Mouse (Mus musculus) heart, adult 18-20 months (tissue): Measurements from ENCODE around the gene Ankrd60. TPM values are rescaled to one million over a fixed set of nuclear protein-coding genes. Genes with fewer than 3 reads are reported as not detected.
A peak's percentile ranks its signal among the peaks of the same experiment; 100 is the strongest.

Experiments
- DNase-seq, 2 experiments: peaks; one replicate each; pipeline ENCODE4 v3.0.0; 2021 to 2022; ENCODE audit warnings: mixed read lengths in 1 of 2
- long read RNA-seq, 2 experiments: library from polyadenylated mRNA; stranded (forward); transcript quantifications; one replicate each; pipeline ENCODE4 v2.0.0; 2021
- total RNA-seq, 2 experiments: library from RNA; stranded (reverse); gene quantifications; 2 replicates each; pipeline ENCODE4 v1.2.3; 2021

Ankrd60 gene
- total RNA-seq = not detected
- long read RNA-seq, experiment 1 = 0 reads
- long read RNA-seq, experiment 2 = 0 reads

DNA sequence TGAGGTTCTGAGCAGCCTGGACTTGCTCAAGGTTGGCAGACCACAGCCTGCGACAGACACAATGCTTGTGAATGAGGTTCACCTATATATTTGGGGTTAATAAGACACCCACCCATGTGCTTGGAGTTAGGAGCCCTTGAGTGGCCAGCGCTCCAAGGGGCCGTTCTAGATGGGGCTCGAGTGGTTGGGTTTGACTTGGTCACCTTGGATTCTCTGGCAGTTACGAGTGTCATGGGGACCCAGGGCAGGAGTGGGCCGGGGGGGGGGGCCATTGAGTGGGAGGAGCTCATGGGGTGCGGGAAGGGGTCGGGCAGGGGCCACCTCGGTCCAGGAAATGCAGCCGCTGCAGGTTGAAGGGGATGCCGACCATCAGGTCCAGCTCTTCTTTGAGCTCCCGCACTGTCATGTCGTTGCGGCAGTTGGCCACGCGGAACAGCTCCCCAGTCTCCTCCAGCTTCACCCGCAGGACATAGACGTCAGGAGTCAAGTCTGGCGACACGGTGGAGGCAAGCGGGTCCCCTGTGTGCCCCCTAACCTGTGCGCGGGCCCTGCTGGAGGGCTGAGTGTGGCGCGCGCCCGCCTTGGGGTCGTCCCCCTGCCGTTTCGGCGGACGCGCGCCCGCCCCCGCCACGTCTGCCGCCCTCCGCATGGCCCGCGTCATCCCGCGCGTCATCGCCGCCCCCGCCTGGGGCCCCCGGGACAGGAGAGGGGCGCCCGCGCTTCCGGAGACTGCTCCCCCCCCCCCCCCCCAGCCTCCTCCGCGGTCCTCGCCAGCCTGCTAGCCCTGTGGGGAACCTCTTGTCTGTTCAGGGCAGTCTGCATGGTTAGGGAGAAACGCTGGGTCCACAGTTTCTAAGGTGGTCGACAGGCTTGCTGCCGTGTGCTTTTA is at the start of gene Ankrd60:
Gene Ankrd60 (minus strand): TSS at position 697 of the 889 bp plus-strand sequence.
- DNase-seq = no peak

DNA sequence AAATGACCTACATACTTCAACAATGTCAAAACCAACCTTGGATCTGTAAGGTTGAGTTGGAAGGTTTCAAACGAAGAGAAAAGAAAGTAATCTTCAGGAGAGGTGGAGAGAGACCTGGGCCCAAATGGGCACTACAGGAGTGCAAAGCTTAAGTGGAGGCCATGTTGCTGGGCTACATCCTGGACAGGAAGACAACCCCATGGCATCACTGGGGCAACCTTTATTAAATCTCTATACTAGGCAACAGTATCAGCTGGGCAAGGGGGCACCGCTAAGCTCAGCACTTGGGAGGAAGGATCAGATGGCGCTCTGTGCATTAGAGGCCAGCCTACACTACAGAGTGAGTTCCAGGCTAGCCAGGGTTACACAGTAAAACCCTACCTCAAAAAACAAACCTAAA is 47.6 kb upstream of the Ankrd60 start:
- no peak for DNase-seq

DNA sequence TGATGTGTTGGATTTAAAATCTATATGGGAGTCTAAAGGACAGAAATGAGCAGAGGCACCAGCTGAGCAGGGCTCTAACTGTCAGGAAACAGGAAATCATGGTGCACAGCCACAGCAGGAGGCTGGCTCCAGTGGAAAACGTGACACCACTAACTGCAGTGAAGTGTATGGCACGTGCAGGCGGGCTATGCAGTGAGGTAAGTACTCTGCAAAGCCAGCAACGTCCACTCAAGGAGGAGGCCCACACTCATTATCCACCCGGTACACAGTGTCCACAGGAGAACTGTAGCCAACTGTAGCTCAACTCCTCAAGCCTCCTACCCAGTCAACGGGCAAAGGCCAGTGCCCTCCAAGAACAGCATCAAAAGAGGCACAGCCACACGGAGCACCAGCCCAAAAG is 46.5 kb upstream of the Ankrd60 start:
- no peak for DNase-seq

DNA sequence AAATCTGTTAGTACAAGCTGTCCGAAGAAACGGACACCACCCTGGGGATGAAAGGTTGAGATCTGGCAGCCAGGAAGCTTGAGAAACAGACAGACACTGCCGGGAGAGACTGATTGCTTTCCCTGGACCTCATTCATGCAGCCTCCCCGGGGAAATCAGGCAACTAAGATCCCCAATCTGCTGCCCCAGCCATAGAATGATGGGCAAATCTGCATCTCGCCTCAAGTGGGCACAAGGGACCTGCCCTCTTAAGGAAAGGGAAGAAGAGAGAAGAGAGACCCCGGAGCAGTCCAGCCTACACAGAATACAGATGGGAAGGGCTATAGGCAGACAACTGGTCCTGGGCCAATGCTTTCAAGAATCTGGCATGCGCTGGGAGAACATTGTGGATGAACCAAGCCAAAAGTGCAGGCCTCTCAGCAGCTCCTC is 44.0 kb upstream of the Ankrd60 start:
- peak; percentile 72 to 80 for DNase-seq

DNA sequence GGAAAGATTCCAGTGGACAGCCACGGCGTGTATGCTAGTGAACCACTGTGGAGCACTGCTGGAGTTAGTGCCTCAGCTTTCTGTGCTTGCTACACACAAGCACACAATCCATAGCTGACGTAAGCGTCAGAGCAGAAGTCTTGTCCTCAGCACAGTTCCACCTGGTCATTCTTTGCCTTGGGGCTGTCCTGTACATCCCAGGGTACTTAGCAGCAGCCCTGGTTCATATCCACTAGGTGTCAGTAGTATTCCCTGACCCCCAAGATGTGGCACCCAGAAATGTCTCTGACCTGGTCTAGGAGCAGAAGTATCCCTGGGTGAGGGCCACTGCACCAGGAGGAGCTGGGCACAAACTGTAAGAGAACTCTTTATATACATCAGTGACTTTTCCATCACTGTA is 42.5 kb upstream of the Ankrd60 start:
- DNase-seq = no peak

DNA sequence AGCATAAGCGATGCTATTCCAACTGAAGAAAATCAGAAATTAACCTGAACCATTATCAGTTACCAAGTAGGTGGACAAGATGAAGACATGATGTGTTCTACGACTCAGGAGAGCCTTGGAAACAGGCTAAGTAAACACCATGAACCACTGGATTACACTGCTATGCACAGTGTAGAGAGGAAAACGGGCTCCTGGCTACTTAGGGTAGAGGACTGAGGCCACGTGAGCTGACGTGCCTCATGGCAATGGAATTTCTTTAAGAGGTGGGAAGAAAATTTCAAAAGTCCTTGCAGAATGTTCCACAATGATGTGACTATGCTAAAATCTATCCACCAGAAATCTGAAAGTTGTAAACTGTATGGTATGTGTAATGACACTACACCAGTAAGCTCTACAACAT is 41.0 kb upstream of the Ankrd60 start:
- no peak for DNase-seq

DNA sequence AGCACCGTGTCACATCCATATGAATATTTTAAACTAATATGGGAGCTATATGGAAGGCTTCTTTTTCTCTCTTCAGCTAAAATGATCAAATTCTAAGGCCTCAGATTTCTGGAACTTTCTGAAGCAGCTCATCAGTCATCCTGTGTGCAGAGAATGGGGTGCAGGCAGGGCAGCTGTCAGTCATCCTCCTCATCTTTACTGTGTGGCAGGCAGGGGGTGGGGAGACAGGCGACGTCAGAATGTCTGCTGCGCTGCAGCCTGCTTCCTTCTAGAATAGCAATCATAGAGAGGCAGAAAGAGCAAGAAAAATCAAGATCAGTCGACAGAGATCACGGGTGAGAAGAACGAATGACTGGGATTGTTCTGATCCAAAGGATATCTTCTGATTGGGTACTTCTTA is 38.0 kb upstream of the Ankrd60 start:
- no peak for DNase-seq

DNA sequence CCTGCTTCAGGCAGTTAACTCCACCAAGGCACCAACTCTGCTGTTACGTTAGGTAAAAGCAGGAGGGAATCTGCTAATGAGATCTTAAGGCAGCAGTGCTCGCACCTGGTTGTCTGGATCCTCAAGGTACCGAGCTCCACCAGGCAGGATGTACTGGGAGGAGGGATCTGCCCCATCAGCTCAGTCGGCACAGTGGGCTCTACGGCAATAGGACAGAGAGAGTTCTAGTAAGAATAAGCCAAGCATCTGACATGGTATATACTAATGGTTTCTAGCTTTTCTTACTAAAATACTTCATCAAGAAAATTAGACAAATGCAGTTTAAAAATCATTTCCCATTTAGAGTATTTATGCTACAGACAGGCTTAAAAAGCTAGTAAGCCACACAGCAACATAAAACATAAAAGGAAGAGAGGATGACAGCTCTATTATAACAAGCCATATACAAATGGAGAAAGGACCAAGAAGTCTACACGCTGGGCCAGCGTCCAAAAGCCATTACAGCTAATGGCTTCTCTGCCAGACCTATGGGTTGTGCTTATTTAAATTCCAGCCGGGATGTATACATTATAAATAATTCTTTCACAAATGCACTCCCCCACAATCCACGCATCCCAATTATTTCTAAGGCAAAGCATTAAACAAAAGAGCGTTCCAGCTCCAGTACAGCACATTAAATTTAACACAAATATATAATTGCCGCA is 37.4 kb upstream of the Ankrd60 start:
- DNase-seq = no peak

DNA sequence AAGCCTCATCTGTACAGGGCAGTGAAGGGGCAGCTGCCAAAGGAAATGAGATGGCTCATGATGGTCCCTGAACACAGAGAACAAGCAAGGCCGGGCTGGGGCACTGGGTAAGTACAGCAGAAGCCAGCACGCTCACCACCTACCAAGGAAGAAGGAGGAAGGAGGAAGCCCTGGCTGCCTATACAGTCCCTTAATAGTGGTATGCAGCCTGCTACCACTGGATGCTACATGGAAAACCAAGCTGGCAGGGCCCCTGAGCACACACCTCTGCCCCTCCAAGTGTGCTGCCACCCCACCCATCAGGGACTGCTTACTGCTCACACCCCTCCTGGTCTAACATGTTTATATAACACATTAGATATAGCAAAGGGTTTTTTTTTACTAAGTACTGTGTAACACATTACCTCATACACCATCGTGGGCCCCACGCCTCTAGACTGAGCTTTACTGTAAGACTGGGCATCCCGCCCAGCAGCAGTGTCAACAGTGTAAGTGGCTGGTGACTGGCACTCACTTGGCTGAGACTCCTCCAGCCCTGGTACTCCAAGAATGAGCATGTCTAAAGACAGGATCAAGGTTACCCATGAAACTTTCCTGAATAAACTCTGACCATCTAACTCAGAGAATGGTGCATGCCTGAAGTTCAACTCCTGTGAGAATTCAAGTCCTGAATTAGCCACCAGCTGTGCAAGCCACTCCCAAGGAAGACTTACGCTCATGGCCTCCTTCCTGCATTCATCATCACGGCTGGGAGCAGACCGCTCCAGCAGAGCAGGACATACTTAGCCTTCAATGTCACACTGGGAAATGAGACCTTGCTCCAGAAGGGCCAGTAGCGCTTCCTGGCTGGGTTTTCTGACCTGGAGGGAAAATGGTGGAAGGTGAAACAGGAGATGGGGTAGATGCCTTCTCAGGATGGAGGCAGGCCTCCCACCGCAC is 30.1 kb upstream of the Ankrd60 start:
- DNase-seq = peak; percentile 71 to 74

DNA sequence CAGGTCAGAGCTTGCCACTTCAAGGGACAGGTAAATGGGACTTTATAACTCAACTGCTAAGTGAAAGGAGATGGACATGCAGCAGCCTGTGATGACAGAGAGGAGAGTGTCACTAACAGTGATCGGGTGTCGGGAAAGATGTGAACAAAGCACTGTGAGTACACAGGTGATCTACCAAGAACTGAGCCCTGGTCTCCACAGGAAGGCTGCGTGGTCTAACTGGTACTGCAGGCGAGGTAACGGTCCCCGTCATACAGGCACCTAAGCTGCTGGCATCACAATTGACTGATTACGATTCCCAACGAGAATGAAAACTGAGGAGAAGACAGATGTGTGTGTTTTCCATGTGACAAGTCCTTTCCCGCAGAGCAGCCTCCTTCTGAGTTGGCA is 28.2 kb upstream of the Ankrd60 start:
- DNase-seq = no peak

DNA sequence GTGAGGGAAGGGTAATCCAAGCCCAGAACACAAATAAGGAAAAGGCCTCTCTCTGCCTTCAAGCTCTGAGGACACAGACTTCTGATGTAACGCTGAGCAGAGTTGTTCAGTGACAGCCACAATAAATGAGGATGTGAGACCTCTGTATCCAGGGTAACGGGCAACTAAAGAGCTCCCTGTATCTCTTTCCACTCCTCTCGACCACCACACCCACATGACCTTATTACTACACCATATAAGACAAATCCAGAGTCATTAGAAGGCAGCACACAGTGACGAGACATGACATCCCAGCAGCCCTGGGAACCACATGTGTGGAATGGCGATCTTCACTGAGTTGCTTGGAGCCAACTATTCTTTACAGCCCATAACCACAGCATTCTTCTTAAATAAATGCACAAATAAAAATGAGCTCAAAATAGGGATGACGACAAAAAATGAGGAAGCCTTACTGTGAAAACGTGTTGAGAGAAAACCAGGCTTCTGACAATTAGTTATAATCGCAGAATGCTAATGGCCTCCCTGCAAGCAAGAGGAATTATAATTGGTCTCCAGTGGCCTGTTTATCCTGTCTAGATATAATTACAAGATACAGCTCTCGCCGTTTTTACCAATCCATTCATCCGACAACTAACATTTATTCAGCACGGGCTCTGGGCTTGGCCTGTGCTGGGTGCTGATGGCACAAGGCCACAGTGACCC is 27.7 kb upstream of the Ankrd60 start:
- DNase-seq = no peak

DNA sequence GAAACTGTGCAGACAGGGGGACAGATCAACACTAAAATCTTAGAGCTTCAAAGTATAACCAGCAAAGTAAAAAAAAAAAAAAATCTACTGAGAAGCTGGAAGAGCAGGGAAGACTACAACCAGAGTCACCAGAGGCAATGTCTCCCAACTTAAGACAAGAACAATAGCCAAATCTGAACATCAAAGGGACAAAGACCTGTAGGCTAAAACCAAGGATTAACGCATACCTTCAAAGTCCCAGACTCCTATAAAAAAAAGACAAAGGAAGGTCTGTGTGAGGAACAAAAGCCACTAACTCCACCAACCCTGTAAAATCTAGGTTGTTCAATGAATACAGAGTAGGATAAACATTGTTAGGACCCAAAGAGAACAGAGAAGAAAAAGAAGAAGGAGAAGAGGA is 23.7 kb upstream of the Ankrd60 start:
- DNase-seq = no peak

DNA sequence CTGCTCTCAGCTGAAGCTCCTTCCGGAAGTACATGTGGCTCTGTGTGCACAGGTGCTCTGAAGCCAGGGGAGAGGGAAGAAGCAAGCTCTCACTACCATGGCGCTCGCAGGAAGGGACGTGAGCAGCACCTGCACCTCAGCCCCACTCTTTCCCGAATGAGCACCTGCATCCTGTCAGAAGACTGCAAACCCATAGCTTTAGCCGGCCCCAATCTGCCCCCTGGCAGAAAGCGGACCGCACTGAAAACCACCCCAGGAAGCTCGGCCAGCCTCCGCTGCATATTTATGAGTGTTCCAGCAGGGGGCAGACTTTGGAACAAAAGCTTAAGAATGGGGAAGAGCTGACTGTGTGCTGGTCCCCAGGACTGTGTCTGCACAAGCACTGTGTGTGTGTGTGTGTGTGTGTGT is 17.2 kb upstream of the Ankrd60 start:
- DNase-seq = peak in 1 of 2 experiments; percentile 28

DNA sequence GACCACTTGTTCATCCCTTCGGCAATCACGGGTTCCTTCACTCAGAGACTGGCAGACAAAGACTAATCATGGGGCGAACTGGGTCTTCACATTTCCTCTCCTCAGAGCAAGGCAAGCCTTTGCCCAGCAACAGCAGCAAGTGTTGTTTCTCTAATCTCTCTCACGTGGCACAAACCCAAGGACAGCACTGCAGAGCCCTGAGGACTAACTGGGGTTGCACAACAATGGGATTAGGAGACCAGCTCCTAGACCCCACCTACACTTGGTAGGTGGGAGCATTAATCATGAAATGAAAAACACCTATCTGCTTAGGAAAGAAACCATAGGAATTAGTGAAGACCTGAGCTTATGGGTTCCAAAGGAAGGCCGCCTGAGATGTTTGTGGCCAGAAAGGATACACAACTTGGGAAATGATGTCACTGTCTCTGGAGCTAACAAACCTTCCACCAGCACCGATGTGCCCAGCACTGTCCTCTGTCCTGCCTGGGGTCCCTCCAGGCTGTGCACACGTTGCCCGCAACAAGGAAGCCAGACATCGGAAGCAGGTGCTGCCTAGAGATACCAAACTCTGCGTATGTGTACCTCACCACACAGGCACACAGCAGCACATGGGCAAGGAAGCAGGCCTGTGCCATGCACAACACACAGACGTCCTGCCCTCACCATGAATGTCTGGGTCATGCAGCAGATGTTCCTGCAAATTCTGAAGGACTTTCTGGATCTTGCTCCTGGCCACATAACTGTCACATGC is 16.3 kb upstream of the Ankrd60 start:
- no peak for DNase-seq

DNA sequence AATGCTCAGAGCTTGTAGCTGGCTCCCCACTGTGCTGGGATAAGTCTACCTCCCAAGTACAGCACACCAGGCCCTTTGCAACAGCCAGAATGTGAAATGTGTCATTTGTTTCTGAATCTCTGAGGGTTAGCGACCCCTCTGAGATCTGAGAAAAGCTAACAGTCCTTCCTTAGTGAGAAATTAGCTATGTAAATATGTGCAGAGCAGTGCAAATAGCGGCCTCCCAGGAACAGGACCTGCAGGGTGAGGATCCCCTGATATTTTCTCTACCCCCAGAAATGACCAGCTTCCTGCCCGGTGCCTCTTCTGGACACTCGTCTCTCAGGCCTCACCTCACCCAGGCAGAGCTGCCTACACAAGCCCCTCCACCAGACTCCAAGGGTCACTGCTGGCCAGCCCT is 15.7 kb upstream of the Ankrd60 start:
- DNase-seq = no peak

DNA sequence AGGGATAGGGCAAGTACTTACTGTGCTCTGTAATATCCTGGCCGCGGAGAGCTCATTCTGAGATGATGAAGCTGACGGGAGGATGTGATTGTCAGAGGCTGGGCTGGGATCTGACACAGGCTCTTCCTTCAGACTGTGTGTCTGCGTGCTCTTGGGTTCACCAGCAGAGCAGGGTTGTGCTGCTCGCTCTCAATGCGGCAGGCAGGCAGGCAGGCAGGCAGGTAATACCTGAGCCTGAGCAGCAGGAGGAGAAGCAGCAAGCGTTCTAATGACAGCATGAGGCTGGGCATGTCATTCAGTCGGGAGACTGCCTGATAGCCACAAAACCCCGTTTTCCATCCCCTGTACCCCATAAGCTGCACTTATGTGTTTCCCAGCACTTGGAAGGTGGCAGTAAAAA is 14.6 kb upstream of the Ankrd60 start:
- DNase-seq = no peak

DNA sequence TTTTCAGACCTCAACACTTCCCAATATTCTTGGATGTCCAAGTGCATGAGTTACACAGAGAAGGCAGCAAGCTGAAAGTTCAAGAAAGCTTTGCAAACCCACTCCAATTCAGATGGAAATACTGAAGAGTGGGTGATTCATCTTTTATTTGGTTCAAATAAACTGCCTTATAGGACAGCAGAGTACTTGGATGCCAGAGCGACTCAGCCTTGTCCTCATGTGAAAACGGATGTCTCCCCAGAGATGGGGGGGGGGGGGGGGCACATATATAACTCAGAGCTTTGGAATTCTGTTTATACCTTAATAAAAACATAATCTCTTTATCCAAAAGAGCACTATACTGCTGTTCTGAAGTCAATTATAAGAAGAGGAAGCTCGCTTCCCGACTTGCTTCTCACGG is 9.2 kb upstream of the Ankrd60 start:
- DNase-seq = no peak

DNA sequence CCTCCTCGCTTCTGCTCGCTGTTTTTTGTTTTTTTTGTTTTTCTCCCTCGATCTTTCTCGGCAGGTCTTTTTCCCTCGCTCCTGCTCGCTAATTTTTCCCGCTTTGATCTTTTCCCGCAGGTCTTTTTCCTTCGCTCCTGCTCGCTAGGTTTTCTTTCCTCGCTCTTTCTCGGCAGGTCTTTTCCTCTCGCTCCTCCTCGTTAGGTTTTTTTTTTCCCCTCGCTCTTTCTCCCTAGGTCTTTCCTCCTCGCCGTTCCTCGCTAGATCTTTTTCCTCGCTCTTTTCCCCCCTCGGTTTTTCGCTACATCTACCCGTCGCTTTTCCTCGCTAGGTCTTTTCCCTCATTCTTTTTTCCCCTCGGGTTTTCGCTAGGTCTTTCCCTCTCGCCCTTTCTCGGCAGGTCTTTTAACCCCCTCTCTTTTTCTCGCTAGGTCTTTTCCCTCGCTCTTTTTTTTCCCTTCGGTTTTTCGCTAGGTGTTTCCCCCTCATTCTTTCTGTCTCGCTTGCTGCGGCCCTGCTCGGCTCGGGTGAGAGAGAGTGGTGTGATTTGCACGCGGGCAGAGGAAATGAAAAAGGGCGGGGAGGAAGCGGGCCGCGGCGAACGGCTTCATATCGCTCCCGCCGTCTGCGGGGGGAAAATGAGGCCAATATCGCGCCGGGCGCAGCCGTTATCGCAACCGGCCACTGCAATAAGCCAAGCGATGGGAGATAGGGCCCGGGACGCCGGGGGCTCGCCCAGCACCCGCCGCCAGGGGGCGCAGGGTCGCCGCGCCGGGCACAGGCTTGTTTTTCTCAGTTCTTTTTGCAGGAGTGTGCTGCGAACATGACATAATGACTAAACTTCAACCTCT is 8.2 kb upstream of the Ankrd60 start:
- DNase-seq = peak; percentile 54 to 74

DNA sequence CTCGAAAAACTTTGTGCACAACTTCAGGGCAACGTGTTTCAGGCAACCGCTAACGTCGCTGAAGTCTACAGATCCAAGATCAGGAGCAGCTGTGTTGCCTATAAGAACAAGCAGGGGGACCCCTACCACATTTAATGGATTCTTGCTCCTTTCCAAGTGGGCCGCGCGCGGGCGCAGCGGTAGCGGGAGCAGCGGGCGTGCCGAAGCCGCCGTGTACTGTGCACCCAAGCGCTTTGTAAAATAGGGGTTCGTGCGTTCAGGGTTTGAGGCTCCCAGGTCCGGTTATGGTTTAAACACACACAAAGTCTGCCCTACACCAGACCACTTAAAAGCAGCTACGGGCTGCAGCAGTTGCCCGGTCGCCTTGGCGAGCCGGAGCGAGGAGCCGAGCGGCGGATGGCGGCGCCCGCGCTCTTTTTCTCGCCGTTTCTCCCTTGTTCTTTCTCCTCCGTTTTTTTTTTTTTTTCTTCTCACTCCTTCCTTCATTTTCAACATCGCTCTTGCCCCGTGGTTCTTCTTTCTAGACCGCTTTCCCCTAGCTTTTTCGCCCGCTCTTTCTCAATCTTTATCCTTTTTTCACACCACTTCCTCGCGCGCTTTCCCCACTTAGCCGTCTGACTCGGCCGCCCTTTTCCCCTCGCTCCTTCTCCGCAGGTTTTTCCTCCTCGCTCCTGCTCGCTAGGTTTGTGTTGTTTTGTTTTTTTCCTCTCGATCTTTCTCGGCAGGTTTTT is 7.4 kb upstream of the Ankrd60 start:
- peak in 1 of 2 experiments; percentile 11 for DNase-seq
